Mouse (Mus musculus) lung, postnatal 36 days (tissue): ENCODE measurements around the gene Cyb561.
A peak's percentile ranks its signal among the peaks of the same experiment; 100 is the strongest.

Experiments
- DNase-seq: peaks from one replicate; pipeline ENCODE4 v3.0.0; 2022; ENCODE audit warnings: mixed read lengths

The Cyb561 gene

DNA sequence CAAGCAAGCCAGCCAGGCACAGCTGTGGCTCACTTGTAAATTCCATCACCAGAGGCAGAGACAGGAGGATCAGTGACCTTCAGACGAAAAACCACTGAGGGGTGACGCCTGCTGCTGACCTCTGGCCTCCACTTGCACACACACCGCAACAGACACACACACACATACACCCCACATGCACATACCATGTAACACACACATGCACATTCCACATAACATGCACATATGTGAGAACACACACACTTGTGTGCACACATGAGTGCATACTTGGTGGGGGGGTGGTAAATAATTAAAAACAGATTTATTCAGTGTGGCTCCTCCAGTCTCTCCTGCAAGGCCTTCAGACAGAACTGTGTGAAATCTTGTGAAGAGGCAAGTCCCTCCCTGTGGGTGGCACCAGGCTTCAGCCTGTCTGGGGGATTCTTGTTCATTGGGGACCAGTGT lies 1.5 kb downstream of the Cyb561 start:
- no peak for DNase-seq

GRCm38 (mm10) chr11:105950519-105950918 lies 2.6 kb downstream of the Cyb561 start:
- peak; percentile 56 for DNase-seq

GRCm38 (mm10) chr11:105948255-105948654 lies 4.9 kb downstream of the Cyb561 start:
- DNase-seq, result peak; percentile 33

- peak; percentile 67 for DNase-seq
These were observed 6.4 kb downstream of the Cyb561 start for GRCm38 (mm10) chr11:105946694-105947154.

- peak; percentile 91 for DNase-seq
These were observed 8.1 kb downstream of the Cyb561 start for GRCm38 (mm10) chr11:105944770-105945672.

GRCm38 (mm10) chr11:105944126-105944621 lies 9.0 kb downstream of the Cyb561 start:
- DNase-seq, result peak; percentile 90

DNA sequence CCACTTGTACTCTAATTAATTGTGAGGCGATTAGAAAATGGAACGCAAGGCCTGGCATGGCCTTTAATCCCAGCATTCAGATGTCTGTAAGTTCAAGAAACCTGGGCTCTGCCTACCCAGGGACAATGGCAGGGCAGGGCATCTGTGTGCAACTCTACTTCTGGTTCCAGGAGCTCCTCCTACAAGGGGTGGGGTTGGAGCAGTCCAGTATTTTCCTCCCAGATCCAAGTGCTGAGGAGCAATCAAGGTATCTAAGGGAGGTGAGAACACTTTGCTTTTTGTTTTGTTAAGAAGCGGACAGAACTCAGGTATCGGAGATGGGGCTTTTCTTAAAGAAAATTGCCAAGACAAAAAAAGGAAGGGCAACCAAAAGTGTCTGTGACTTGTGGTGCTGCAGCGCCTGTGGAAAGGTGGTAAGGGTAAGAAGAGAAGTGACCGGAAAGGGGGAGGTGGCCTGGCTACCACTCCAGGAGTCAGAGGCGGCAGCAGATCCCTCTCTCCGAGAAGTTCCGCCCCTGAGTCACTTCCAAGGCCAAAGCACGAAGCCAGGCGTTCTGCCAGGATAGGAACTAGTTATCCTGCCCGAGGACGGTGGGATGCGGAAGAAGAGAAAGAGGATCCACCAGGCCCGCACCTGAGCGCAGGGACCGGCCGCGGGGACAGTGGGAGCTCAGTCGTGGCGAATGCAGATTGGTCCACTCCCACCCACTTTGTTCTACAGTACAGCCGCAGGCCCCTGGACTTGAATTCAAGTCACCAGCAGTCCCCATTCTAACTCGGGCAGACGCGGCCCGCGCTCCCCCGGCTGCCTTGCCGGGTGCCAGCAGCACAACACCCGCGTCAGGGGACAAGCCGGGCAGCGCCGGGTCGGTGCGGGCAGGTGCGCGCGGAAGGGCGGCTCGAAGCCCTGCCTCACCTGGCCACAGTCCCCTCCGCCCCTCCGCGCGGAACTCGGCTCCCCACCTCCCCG lies 9.7 kb downstream of the Cyb561 start:
- peak; percentile 85 for DNase-seq

DNA sequence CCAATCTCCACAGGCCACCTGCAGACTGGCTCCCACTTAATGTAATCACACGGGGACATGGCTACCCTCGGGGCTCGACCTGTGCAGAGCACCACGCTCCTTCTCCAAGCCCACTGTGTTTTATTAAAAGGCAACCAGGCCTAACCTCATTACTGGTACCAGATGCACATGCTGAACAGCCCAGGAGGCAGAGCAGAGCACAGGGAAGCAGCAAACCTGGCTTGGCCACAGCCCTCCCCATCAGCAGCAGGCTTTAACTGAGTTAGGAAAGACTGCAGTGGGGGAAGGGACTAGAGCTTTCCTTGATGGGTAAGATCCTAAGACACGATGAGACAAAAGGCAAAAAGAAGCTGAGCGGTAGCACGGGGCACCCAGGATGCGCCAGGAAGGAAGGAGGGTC lies 11.2 kb downstream of the Cyb561 start:
- DNase-seq, result no peak

DNA sequence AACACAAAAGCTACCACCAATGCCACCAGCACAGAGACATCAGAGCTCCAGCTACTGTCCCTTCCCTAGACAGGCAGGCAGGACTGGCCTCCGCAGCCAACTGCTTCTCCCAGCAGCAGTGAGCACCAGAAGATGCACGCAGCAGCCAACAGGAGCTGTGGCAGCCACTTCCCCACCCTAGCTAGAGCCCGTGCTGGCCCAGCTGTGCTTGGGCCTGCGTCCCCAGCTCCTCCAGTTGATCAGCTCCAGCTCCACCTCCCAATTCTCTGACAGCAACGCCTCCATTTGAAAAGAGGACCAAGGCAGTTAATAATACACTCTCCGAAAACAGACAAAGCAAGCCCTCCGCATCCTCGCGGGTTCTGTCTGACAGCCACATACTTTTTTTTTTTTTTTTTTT lies 14.4 kb downstream of the Cyb561 start:
- DNase-seq, result no peak

DNA sequence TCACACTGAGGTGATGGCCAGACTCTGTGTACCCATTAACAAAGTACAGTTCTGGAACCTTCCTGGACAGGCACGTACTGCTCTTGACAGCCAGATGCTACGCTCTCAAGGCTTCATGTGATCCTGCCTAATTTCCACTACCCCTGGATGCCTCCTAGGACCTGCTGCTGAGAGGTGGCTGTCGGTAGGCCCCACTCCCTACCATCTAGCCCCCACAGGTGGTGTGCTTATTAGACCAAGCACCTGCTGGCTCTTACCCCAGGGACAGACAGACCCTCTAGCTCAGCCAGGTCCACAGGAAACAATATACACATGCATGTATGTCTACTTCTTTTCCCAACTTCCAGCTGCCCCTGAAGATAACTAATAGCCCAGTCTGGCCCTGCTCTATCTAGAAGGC lies 16.2 kb downstream of the Cyb561 start:
- DNase-seq, result no peak

DNA sequence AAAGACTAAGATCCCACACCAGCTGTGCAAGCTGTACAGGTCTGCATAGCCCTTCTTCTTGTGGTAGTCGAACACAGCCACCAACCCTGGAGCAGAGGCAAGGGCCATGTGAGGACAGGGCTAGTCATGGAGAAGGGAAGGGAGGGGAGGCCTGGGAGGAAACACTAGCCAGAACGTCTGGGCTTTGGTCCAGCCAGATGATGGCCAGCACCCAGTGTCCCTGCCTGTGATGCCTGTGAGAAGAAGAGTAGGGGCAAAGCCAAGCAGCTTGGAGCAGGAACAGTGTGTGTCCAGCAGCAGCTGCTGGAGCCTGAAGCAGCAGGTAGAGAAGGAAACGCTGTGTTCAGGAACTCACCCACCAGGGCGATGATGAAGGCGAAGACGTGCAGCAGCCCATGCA lies 16.9 kb downstream of the Cyb561 start:
- peak; percentile 78 for DNase-seq

DNA sequence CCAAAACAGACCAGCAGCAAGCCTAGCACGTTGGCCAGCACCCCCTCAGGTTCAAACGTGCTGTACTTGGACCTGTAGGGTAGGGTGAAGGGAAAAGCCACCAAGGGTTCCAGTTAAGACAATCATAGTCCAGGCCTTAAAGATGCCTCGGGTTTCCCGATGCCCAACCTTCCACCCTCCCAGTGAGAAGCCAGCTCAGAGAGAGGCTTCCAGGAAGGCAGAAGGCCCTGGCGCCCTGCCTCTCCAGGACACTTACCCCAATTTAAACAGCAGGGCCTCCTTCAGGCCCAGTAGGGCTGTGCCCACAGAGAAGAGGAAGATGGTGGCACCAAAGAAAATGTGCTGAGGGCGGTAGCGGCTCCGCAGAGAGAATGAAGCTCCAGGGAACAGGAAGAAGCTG lies 17.6 kb downstream of the Cyb561 start:
- no peak for DNase-seq

GRCm38 (mm10) chr11:105934816-105935215 lies 18.3 kb downstream of the Cyb561 start:
- DNase-seq, result no peak

GRCm38 (mm10) chr11:105934303-105934711 lies 18.8 kb downstream of the Cyb561 start:
- DNase-seq, result peak; percentile 28

DNA sequence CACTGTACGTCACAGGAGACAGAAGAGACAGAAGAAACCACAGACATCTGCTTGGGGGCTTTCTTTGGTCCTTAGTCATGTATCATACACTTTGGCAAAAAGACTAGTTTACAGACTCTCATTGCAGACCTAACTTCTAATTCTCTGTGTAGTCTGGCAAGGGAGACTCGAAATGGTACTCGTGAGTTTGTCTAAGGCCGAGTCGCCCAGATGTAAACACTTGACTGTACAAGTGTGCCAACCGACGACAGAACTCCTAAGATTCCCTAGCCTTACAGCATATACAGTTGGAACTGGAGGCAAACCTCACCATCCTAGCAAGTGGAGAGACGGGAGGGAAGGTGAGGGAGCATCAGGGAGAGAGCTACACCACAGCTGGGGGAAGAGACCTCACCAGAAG lies 19.4 kb downstream of the Cyb561 start:
- DNase-seq, result peak; percentile 74

- no peak for DNase-seq
These were observed 21.8 kb downstream of the Cyb561 start for GRCm38 (mm10) chr11:105931380-105931779.

DNA sequence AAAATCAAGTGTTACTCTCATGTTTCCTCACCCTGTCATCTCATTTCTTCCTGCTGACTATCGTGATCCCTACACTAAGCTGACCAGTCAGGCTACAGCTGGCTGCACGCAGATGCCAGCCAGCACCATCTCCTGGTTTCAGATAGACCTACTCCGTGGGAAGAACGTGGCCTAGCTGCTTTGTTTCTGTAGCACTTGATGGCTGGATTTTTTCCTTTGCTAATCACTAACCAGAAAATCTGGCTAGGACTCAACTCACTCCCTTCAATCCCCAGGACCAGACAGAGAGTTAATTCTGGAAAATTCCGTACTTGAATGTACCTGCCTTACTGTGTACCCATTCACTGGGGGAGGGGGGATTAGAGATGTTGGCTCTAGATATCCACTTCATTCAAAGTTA lies 25.0 kb downstream of the Cyb561 start:
- DNase-seq, result no peak

- DNase-seq, result peak; percentile 92
These were observed 25.8 kb downstream of the Cyb561 start for GRCm38 (mm10) chr11:105927065-105928030.

DNA sequence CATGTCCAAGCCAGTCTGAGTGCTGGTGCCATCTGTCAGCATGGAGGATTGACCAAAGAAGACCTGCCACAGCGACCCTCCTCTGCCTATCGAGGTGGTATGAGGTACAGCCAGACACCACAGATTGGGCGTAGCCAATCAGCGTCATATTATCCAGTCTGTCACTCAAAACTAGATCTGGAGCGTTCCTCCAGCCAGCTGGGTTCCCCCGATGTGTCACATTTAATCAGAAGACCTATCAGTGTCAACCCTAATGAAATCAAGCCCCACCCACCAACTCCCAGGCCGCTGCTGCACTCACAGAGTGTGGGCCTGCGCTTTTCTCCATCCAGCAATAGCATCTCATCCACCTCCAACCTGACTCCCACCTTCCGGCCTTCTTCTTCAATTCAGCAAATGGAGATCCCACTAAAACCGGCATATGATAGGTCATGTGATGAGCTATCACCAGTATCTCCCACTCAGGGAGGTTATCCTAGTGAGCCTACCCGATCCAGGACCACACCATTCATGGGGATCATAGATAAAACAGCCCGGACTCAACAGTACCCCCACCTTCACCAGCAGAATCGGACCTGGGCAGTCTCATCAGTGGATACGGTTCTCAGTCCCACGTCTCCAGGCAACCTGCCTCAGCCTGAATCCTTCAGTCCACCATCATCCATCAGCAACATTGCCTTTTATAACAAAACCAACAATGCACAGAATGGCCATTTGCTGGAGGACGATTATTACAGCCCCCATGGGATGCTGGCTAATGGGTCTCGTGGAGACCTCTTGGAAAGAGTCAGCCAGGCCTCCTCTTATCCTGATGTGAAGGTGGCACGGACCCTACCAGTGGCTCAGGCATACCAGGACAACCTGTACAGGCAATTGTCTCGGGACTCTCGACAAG lies 30.1 kb downstream of the Cyb561 start:
- no peak for DNase-seq

- DNase-seq, result no peak
These were observed 31.9 kb downstream of the Cyb561 start for GRCm38 (mm10) chr11:105921275-105921674.

DNA sequence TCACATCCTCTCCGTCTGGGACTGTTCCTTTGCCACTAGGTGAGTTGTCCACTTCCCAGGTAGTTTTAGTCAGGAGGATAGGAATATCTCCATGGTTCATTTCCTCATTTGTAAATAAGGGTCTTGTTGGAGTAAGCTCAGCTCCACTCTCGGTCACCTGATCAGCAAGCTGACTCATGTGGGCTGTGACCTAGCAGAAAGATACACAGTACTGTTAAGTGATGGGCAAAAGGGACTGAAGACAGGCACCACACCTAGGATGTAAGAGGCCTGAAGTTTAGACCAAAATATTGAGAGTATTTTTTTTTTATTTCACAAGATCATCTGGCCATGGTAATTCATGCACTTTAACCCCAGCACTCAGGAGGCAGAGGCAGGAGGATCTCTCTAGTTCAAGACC lies 32.3 kb downstream of the Cyb561 start:
- DNase-seq, result no peak
